Mouse (Mus musculus) MEL (cell line): Measurements from ENCODE around the gene Batf2. TPM values are rescaled to one million over a fixed set of nuclear protein-coding genes. Genes with fewer than 3 reads are reported as not detected.

Experiments used
- DNase-seq: peaks from one replicate; pipeline ENCODE4 v3.0.0; 2011; ENCODE audit warnings: low read depth, low spot score
- H3K27ac ChIP-seq: 2 replicates; pipeline ENCODE4 v1.5.1; 2012; ENCODE audit warnings: low read depth, mild to moderate bottlenecking, control low read depth, low read length, moderate library complexity; ENCODE audit not compliant: control insufficient read depth
- H3K27me3 ChIP-seq, 2 experiments: fragments of 150-350 bp in 1 of 2; sonication (generic) in 1 of 2; 2 replicates each; pipeline ENCODE4 v1.6.1; 2012; ENCODE audit warnings: low read length in 2 of 2, mild to moderate bottlenecking in 2 of 2, improper control_type of control experiment in 1 of 2, moderate library complexity in 1 of 2; ENCODE audit not compliant: insufficient read depth in 2 of 2, control insufficient read depth in 1 of 2
- H3K36me3 ChIP-seq, 2 experiments: 2 replicates each; pipeline ENCODE4 v1.6.1; 2012 to 2014; ENCODE audit warnings: low read length in 2 of 2, improper control_type of control experiment in 1 of 2, inconsistent platforms in 1 of 2, mild to moderate bottlenecking in 1 of 2; ENCODE audit not compliant: insufficient read depth in 2 of 2, control insufficient read depth in 1 of 2
- H3K4me1 ChIP-seq, 2 experiments: fragments of 150-350 bp in 1 of 2; sonication (generic) in 1 of 2; 2 replicates each; pipeline ENCODE4 v1.6.1; 2012; ENCODE audit warnings: low read length in 2 of 2, improper control_type of control experiment in 1 of 2, mild to moderate bottlenecking in 1 of 2; ENCODE audit not compliant: insufficient read depth in 2 of 2, control insufficient read depth in 1 of 2
- H3K4me3 ChIP-seq, 2 experiments: fragments of 150-350 bp in 1 of 2; sonication (generic) in 1 of 2; 2 replicates each; pipeline ENCODE4 v1.5.1; 2012; ENCODE audit warnings: low read depth in 2 of 2, low read length in 2 of 2, mild to moderate bottlenecking in 2 of 2, moderate library complexity in 2 of 2, control low read depth in 1 of 2, improper control_type of control experiment in 1 of 2; ENCODE audit not compliant: control insufficient read depth in 1 of 2, insufficient read depth in 1 of 2
- H3K79me2 ChIP-seq: 2 replicates; pipeline ENCODE4 v1.6.1; 2012; ENCODE audit warnings: mild to moderate bottlenecking, low read length, moderate library complexity; ENCODE audit not compliant: control insufficient read depth, poor library complexity, insufficient read depth
- H3K9ac ChIP-seq: 2 replicates; pipeline ENCODE4 v1.6.1; 2012; ENCODE audit warnings: low read depth, mild to moderate bottlenecking, control low read depth, low read length, moderate library complexity; ENCODE audit not compliant: control insufficient read depth, poor library complexity, severe bottlenecking
- H3K9me3 ChIP-seq: fragments of 150-350 bp; sonication (generic); replicated peaks from 2 replicates; pipeline ENCODE4 v1.6.1; 2012; ENCODE audit warnings: mild to moderate bottlenecking, low read length, improper control_type of control experiment, moderate library complexity; ENCODE audit not compliant: insufficient read depth
- BHLHE40 ChIP-seq: IDR thresholded peaks from 2 replicates; pipeline ENCODE4 v1.6.1; 2012; ENCODE audit warnings: low read depth, mild to moderate bottlenecking, inconsistent platforms, low read length, improper control_type of control experiment, borderline replicate concordance
- CTCF ChIP-seq, 3 experiments: IDR thresholded peaks in 2 of 3; conservative IDR thresholded peaks in 1 of 3; 2 replicates each; pipeline ENCODE4 v1.5.1; 2011 to 2012; ENCODE audit warnings: low read length in 3 of 3, low read depth in 2 of 3, mild to moderate bottlenecking in 2 of 3, improper control_type of control experiment in 1 of 3, inconsistent platforms in 1 of 3, mixed read lengths in 1 of 3, moderate library complexity in 1 of 3; ENCODE audit not compliant: control insufficient read depth in 1 of 3, insufficient read depth in 1 of 3, poor library complexity in 1 of 3, severe bottlenecking in 1 of 3
- ELF1 ChIP-seq: IDR thresholded peaks from 2 replicates; pipeline ENCODE4 v1.6.1; 2014; ENCODE audit warnings: low read depth, mild to moderate bottlenecking, inconsistent platforms, low read length, improper control_type of control experiment, moderate library complexity
- ETS1 ChIP-seq: IDR thresholded peaks from 2 replicates; pipeline ENCODE4 v1.6.1; 2012; ENCODE audit warnings: low read depth, mild to moderate bottlenecking, inconsistent platforms, low read length, improper control_type of control experiment, moderate library complexity
- GATA1 ChIP-seq: IDR thresholded peaks from 2 replicates; pipeline ENCODE4 v1.6.1; 2011; ENCODE audit warnings: low read depth, low read length, improper control_type of control experiment
- HCFC1 ChIP-seq: IDR thresholded peaks from 2 replicates; pipeline ENCODE4 v1.6.1; 2012; ENCODE audit warnings: low read depth, mild to moderate bottlenecking, inconsistent platforms, low read length, improper control_type of control experiment, moderate library complexity
- JUND ChIP-seq: IDR thresholded peaks from 2 replicates; pipeline ENCODE4 v1.6.1; 2011; ENCODE audit warnings: low read depth, mild to moderate bottlenecking, improper control_type of control experiment, low read length
- KAT2A ChIP-seq: conservative IDR thresholded peaks from 2 replicates; pipeline ENCODE4 v1.6.1; 2012; ENCODE audit warnings: low read depth, low read length, improper control_type of control experiment, inconsistent platforms
- MEF2A ChIP-seq: IDR thresholded peaks from 2 replicates; pipeline ENCODE4 v1.6.1; 2014; ENCODE audit warnings: low read depth, mild to moderate bottlenecking, inconsistent platforms, low read length, improper control_type of control experiment; ENCODE audit not compliant: poor library complexity, insufficient replicate concordance, severe bottlenecking; ENCODE audit errors: extremely low read depth
- MXI1 ChIP-seq: IDR thresholded peaks from 2 replicates; pipeline ENCODE4 v1.6.1; 2011; ENCODE audit warnings: mild to moderate bottlenecking, low read depth, low read length, improper control_type of control experiment
- MYB ChIP-seq: IDR thresholded peaks from 2 replicates; pipeline ENCODE4 v1.6.1; 2011; ENCODE audit warnings: mild to moderate bottlenecking, low read depth, low read length, improper control_type of control experiment
- MYC ChIP-seq: IDR thresholded peaks from 2 replicates; pipeline ENCODE4 v1.6.1; 2011; ENCODE audit warnings: low read depth, mild to moderate bottlenecking, low read length, improper control_type of control experiment, moderate library complexity
- NRF1 ChIP-seq: IDR thresholded peaks from 2 replicates; pipeline ENCODE4 v1.6.1; 2014; ENCODE audit warnings: low read depth, mild to moderate bottlenecking, inconsistent platforms, low read length, improper control_type of control experiment, moderate library complexity; ENCODE audit not compliant: poor library complexity, insufficient read depth, severe bottlenecking
- POLR2AphosphoS2 ChIP-seq: IDR thresholded peaks from 2 replicates; pipeline ENCODE4 v1.6.1; 2011; ENCODE audit warnings: low read length, improper control_type of control experiment
- POLR2AphosphoS5 ChIP-seq: IDR thresholded peaks from 2 replicates; pipeline ENCODE4 v1.6.1; 2012; ENCODE audit warnings: low read depth, borderline replicate concordance, mild to moderate bottlenecking, inconsistent platforms, low read length, moderate library complexity, mixed read lengths
- RAD21 ChIP-seq: IDR thresholded peaks from 2 replicates; pipeline ENCODE4 v1.6.1; 2011; ENCODE audit warnings: mild to moderate bottlenecking, low read depth, low read length, improper control_type of control experiment
- RCOR1 ChIP-seq: IDR thresholded peaks from 2 replicates; pipeline ENCODE4 v1.6.1; 2012; ENCODE audit warnings: low read depth, mild to moderate bottlenecking, inconsistent platforms, low read length, improper control_type of control experiment
- SIN3A ChIP-seq: IDR thresholded peaks from 2 replicates; pipeline ENCODE4 v1.6.1; 2012; ENCODE audit warnings: low read length, improper control_type of control experiment, inconsistent platforms
- SMC3 ChIP-seq: IDR thresholded peaks from 2 replicates; pipeline ENCODE4 v1.6.1; 2011; ENCODE audit warnings: low read depth, low read length, improper control_type of control experiment
- TAL1 ChIP-seq: IDR thresholded peaks from 2 replicates; pipeline ENCODE4 v1.6.1; 2012; ENCODE audit warnings: mild to moderate bottlenecking, inconsistent platforms, low read length, moderate library complexity, mixed read lengths
- TBP ChIP-seq: IDR thresholded peaks from 2 replicates; pipeline ENCODE4 v1.8.0; 2011; ENCODE audit warnings: low read depth, low read length, improper control_type of control experiment
- TCF12 ChIP-seq: IDR thresholded peaks from 2 replicates; pipeline ENCODE4 v1.6.1; 2014; ENCODE audit warnings: low read depth, mild to moderate bottlenecking, inconsistent platforms, low read length, improper control_type of control experiment, moderate library complexity
- UBTF ChIP-seq: IDR thresholded peaks from 2 replicates; pipeline ENCODE4 v1.6.1; 2012; ENCODE audit warnings: low read depth, mild to moderate bottlenecking, inconsistent platforms, low read length, improper control_type of control experiment, moderate library complexity, borderline replicate concordance; ENCODE audit not compliant: insufficient read depth
- ZC3H11A ChIP-seq: IDR thresholded peaks from 2 replicates; pipeline ENCODE4 v1.6.1; 2012; ENCODE audit warnings: low read depth, mild to moderate bottlenecking, inconsistent platforms, low read length, improper control_type of control experiment
- ZNF384 ChIP-seq: IDR thresholded peaks from 2 replicates; pipeline ENCODE4 v1.6.1; 2012; ENCODE audit warnings: low read depth, mild to moderate bottlenecking, inconsistent platforms, low read length, improper control_type of control experiment
- polyA plus RNA-seq, 2 experiments: library from polyadenylated mRNA; stranded (reverse) in 1 of 2; unstranded in 1 of 2; fragments of >175 nt in 1 of 2; fragments of >200 nt in 1 of 2; gene quantifications; 2 replicates each; pipeline versions ENCODE4 v1.2.1 to v1.2.4; 2012; ENCODE audit warnings: low replicate concordance in 2 of 2, low read depth in 1 of 2; ENCODE audit not compliant: insufficient read length in 2 of 2, insufficient read depth in 1 of 2, missing spikeins in 1 of 2
- total RNA-seq: library from RNA; depleted of rRNA; stranded (reverse); fragments of 300-350 nt; gene quantifications from 2 replicates; pipeline ENCODE4 v1.2.3, GENCODE M21; 2012

The Batf2 gene
- total and polyA plus RNA-seq, 3 experiments = 0.19 to 0.60 TPM; not detected in 1

GRCm38 (mm10) chr19:6171215-6171614 lies 30.4 kb downstream of the Batf2 start:
- no peak overlapping the region for H3K27ac ChIP-seq
- TF ChIP-seq JUND = no peak
- TF ChIP-seq ETS1 = no peak
- TF ChIP-seq KAT2A = no peak
- TF ChIP-seq CTCF (IDR thresholded peaks at IDR 0.05 in 2 of 3, conservative IDR thresholded peaks at IDR 0.05 in 1 of 3; ENCODE audit: control insufficient read depth in 1 of 3, insufficient read depth in 1 of 3, low read depth in 2 of 3, low read length in 3 of 3, poor library complexity in 1 of 3, severe bottlenecking in 1 of 3) = no peak
- TF ChIP-seq TBP = no peak
- no peak for TF ChIP-seq POLR2AphosphoS5
- TF ChIP-seq TCF12 = no peak
- no peak for TF ChIP-seq BHLHE40
- no peak for TF ChIP-seq GATA1
- no peak for TF ChIP-seq UBTF
- TF ChIP-seq, all 39 proteins: peak for 0
- Histone ChIP-seq H3K36me3 (no peaks in the 10 kb centered on the region), H3K27me3 (peaks cover 0 to 3% of the 10 kb centered on the region in 2 experiments; a peak in 3 of 4 replicates), H3K9ac (no peak overlapping the region), H3K79me2 (no peaks in the 10 kb centered on the region), H3K4me3 (no peak overlapping the region), H3K9me3 (no peaks in the 10 kb centered on the region), H3K4me1 (no peaks in the 10 kb centered on the region)
- no peak for DNase-seq

- Histone ChIP-seq H3K27me3 (peaks cover 0 to 3% of the 10 kb centered on the region in 2 experiments; a peak in 3 of 4 replicates), H3K4me3 (no peak overlapping the region), H3K4me1 (no peaks in the 10 kb centered on the region), H3K9ac (no peak overlapping the region), H3K27ac (no peak overlapping the region), H3K79me2 (no peaks in the 10 kb centered on the region), H3K36me3 (no peaks in the 10 kb centered on the region), H3K9me3 (no peaks in the 10 kb centered on the region)
- DNase-seq = no peak
- TF ChIP-seq MYC (no peak), GATA1 (no peak), SIN3A (no peak), ZNF384 (no peak), TCF12 (no peak), ZC3H11A (no peak), POLR2AphosphoS2 (no peak), JUND (no peak), MYB (no peak), HCFC1 (no peak), TAL1 (no peak), RCOR1 (no peak), MEF2A (no peak), SMC3 (no peak), RAD21 (no peak), ELF1 (no peak), NRF1 (no peak), ETS1 (no peak), MXI1 (no peak)
Observed at GRCm38 (mm10) chr19:6174771-6175170, 34.0 kb downstream of the Batf2 start.
